Mouse (Mus musculus): ENCODE measurements around the gene Mex3a. TPM values are rescaled to one million over a fixed set of nuclear protein-coding genes. Genes with fewer than 3 reads are reported as not detected.

Gene Mex3a
- total RNA-seq, 2 experiments from 2014 or later, result 0.64 to 1.6 TPM

GRCm38 (mm10) chr3:88503881-88504746 lies 28.1 kb upstream of the Mex3a start:
- no peak for DNase-seq
- intact Hi-C loops (cut with DNase I; ENCODE audit: low total_unique reads), result no loop called here

DNA sequence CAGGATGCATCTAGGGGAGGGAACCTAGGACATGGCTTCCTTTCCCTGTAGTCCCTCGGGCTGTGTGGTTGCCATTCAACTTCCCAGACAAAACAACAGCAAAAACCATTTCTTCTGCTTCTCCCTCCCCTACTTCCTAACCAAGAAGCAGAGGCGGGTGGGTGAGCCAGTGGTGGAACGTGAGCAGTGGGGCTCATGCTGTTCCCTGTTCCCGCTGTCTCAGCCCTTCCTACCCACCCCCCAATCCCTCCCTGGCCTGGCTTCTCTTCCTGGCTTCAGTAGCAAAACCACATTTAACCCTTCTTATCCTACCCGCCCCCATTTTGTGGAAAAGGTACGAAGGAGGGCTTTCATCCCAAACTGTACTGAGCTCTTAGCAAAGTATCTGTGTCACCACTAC lies 27.1 kb upstream of the Mex3a start:
- intact Hi-C loops (cut with DNase I; ENCODE audit: low total_unique reads), result no loop called here
- DNase-seq, result no peak

- DNase-seq, result no peak
- intact Hi-C loops (cut with DNase I; ENCODE audit: low total_unique reads), result no loop called here
These were observed 26.4 kb upstream of the Mex3a start for GRCm38 (mm10) chr3:88505765-88506164.

- intact Hi-C loops (cut with DNase I; ENCODE audit: low total_unique reads), result no loop called here
- no peak for DNase-seq
These were observed 22.9 kb upstream of the Mex3a start for GRCm38 (mm10) chr3:88509250-88509649.

DNA sequence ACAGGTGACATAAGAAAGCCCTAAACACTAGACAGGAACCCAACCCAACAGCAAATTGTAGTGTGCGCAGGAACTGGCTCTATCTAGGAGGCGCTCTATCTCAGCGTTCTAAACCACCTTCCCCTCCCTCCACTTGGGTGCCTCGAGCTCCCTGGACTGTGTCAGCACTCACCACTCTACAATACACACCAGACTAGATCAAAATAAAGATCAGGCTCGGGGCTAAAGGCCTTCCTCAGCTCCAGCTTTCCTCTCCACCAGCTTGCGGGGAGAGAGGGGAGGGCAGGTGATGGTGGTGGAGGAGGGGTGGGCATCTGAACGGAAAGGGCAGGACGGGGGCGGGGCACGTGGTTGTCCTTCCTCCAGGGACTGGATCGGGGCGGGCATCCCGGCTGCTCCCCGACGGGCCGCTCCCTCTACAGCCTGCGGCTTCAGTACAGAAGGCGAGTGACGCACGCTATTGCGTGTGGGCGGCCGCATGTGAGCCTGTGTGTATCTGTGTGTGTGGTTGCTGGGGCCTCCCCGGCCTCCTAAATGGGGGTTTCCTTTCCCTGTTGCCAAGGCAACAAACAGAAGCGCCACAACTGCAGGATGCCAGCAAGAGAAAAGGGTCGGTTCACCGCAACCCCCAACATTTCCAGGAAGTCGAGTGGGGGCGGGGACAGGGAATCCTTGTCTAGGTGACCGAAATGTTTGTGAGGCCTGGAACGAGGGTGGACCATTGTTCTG lies 22.3 kb upstream of the Mex3a start, which contains the start of gene Lmna:
Gene Lmna, minus strand, starts transcription at position 265 of the 729 bp plus-strand sequence.
- intact Hi-C loops (cut with DNase I; ENCODE audit: low total_unique reads), result no loop called here
- DNase-seq, result peak; percentile 96

GRCm38 (mm10) chr3:88510421-88511289 lies 21.5 kb upstream of the Mex3a start:
- intact Hi-C loops (cut with DNase I; ENCODE audit: low total_unique reads), result no loop called here
- DNase-seq, result no peak

- intact Hi-C loops (cut with DNase I; ENCODE audit: low total_unique reads), result no loop called here
These were observed 20.6 kb upstream of the Mex3a start for GRCm38 (mm10) chr3:88511559-88511958.

GRCm38 (mm10) chr3:88512141-88512895 lies 19.9 kb upstream of the Mex3a start:
- DNase-seq, result no peak
- intact Hi-C loops (cut with DNase I; ENCODE audit: low total_unique reads), result no loop called here

More at GRCm38 (mm10) chr3:88511559-88511958, 20.6 kb upstream of the Mex3a start:
- DNase-seq, result no peak

DNA sequence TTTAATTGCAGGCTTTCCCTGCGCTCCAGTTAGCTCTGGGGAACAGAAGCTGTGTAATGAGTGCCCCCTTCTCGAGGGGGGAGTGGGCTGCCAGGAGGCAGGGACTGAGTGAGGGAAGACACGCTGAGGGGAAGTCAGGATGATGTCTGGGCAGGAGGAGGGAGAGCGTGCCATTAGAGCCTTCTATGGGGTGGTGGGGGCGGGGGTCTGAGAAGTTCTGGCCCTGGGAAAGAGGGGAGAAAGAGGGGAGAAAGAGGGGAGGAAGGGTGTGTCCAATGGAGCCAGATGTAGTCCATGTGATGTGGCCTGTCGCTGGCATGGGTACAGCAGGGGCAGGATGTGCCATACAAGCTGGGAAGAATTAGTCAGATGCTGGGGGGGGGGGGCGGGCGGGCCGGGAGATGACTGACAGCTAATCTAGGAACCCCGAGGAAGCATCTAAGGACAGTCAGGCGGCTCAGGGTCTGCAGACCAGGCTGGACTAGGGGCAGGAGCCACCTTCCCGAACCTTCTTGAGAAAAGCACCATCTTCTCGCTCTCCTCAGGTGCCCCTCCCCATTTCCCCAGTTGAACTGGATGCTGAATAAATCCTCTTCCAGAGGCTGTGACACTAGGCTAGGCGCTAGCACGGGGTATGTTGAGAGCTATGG lies 19.2 kb upstream of the Mex3a start:
- no peak for DNase-seq
- intact Hi-C loops (cut with DNase I; ENCODE audit: low total_unique reads), result no loop called here

DNA sequence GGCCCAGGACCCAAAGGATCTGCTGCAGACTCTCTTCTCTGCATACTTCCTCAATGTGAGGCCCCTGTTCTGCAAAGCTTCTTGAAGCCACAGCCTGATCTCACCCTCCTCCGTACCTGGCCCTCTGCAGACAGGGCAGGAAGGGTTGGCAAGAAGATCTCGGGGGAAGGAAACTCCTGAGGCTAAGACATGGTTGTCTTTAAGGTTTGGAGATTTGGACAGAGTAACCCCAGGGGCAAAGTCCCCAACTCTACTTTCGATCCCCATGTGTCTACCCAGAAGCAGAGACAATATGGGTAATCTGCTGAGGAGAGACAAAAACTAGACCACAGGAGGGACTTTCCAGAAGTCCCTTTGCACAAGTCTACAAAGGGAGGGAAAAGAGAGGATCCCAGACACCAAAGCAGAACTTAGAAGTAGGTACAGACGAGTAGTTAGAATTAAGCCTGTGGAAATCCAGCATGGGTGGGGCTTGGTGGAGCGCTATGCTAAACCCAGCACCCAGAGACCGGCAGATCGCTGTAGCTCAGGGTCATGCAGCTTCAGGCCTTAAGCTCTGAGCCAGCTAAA lies 18.6 kb upstream of the Mex3a start:
- intact Hi-C loops (cut with DNase I; ENCODE audit: low total_unique reads), result no loop called here
- DNase-seq, result no peak

GRCm38 (mm10) chr3:88514231-88515094 lies 17.7 kb upstream of the Mex3a start:
- intact Hi-C loops (cut with DNase I; ENCODE audit: low total_unique reads), result no loop called here
- DNase-seq, result no peak

- intact Hi-C loops (cut with DNase I; ENCODE audit: low total_unique reads), result no loop called here
These were observed 17.2 kb upstream of the Mex3a start for GRCm38 (mm10) chr3:88515095-88515386.

GRCm38 (mm10) chr3:88516407-88516806 lies 15.8 kb upstream of the Mex3a start:
- DNase-seq, result no peak
- intact Hi-C loops (cut with DNase I; ENCODE audit: low total_unique reads), result no loop called here

More at GRCm38 (mm10) chr3:88515095-88515386, 17.2 kb upstream of the Mex3a start:
- DNase-seq, result no peak

DNA sequence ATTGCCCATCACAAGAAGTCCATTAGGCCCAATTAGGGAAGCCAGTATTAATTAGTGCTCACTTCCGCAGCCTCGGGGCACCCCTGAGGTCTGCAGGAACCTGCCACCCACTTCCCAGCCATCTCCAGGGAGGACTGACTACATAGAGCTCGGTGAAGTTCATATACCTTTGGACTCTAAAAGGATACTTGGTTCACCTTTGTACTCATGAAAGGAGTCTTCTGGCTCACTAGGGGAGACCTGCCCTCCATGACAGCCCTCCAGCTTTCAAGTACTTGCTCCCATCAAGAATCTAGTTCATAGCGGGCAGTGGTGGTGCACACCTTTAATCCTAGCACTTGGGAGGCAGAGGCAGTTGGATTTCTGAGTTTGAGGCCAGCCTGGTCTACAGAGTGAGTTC lies 13.8 kb upstream of the Mex3a start:
- intact Hi-C loops (cut with DNase I; ENCODE audit: low total_unique reads), result no loop called here
- DNase-seq, result no peak

GRCm38 (mm10) chr3:88520078-88520477 lies 12.1 kb upstream of the Mex3a start:
- DNase-seq, result no peak
- intact Hi-C loops (cut with DNase I; ENCODE audit: low total_unique reads), result loop anchor here (2.0 to 5.0 kb wide), 2 partner anchors 33 to 113 kb away; no protein-coding TSS in a partner anchor

- intact Hi-C loops (cut with DNase I; ENCODE audit: low total_unique reads), result loop anchor here (2.0 to 5.0 kb wide), 2 partner anchors 34 to 114 kb away; no protein-coding TSS in a partner anchor
These were observed 11.0 kb upstream of the Mex3a start for GRCm38 (mm10) chr3:88521156-88521555.

GRCm38 (mm10) chr3:88521803-88522331 lies 10.3 kb upstream of the Mex3a start:
- DNase-seq, result peak; percentile 74
- intact Hi-C loops (cut with DNase I; ENCODE audit: low total_unique reads), result loop anchor here (2.0 to 5.0 kb wide), 2 partner anchors 35 to 115 kb away; no protein-coding TSS in a partner anchor

More at GRCm38 (mm10) chr3:88521156-88521555, 11.0 kb upstream of the Mex3a start:
- no peak for DNase-seq

Measured in gastrocnemius, postnatal 14 days (tissue).